Mouse (Mus musculus) heart, postnatal 0 days (tissue): ENCODE measurements around the gene Hist1h3e.

Experiments
- CTCF ChIP-seq: IDR thresholded peaks from 2 replicates; pipeline ENCODE4 v1.5.1; 2016; ENCODE audit warnings: antibody characterized with exemption, control low read depth, low read depth
- EP300 ChIP-seq: IDR thresholded peaks from 2 replicates; pipeline ENCODE4 v1.6.1; 2016; ENCODE audit warnings: antibody characterized with exemption, low read depth

DNA sequence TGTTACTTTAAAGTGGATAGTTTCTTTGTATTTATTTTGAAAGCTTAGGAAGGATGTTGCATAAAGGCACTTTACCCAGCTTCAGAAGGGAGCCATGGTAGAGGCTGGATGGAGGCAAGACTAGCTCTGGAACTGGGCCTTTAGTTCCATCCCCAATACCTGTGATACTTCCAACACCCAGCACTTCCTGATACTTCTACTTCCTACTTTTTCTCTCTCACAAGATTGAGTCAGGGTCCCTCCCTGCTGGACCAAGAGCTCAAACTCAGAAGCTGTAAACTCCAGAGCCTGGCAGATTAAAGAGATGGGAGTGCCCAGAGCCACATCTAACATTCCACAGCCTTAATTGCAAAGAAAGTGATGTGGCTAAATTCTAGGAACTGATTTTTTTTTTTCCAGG is 22.2 kb upstream of the Hist1h3e start:
- TF ChIP-seq CTCF (no peak), EP300 (no peak)
